Mouse (Mus musculus) lung, adult 18-20 months (tissue): Measurements from ENCODE around the gene Patl1.
"Not testable (repeated sequence)": the region's sequence is repeated elsewhere in the genome, so short reads cannot be mapped to it uniquely, and the experiment has no call there.

Experiments used
- DNase-seq, 2 experiments: peaks; one replicate each; pipeline ENCODE4 v3.0.0; 2022; ENCODE audit warnings: mixed read lengths in 2 of 2

Gene Patl1

DNA sequence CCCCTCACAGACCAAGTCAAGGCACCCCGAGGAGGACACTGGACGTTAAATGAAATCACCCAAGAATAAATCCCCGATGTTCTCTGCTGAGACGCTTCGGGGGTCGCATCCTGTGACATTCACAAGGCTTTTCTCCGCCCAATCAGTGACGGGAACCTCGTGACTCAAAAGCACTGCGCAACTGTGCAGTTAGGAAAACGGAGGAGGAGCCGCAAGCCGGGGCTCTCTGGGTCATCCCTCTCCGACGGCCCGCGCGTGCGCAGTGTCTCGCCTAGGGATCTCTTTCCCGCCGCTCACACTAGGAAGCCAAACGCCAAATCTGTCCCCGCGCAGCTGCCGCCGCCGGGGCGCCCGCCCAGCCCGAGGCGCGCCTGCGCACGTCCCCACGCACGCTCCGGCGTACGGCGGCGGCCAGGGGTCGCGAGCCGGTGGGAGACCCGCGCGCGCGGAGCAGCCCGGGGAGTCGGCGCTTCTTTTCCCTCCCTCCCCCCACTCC is at the start of gene Patl1:
TSS of gene Patl1 (plus strand) at position 363 of the 496 bp plus-strand sequence.
- DNase-seq = peak; percentile 99

DNA sequence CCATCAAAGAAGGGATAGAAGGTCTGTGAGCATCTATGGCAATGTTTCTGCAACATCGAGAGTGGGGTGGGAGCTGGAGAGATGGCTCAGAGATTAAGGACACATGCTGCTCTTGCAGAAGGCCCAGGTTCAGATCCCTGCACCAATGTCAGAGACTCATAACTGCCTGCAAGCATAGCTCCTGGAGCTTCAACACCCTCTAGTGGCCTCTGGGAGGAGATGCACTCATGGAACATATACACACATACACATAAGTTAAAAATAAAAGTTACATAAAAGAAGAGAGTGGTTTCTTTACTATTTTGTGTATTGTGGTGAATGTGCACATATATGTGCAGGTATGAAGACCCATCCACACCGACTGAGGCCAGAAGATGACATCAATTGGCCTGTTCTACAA is 44.4 kb upstream of the Patl1 start:
- no peak for DNase-seq

GRCm38 (mm10) chr19:11875006-11875405 is 37.2 kb upstream of the Patl1 start, which contains the start of gene Olfr1419:
TSS of gene Olfr1419 (minus strand) at chr19:11875106.
- no peak for DNase-seq

- DNase-seq = not testable (repeated sequence)
Measured at GRCm38 (mm10) chr19:11878404-11878803, 33.8 kb upstream of the Patl1 start.

GRCm38 (mm10) chr19:11886265-11886664 is 25.9 kb upstream of the Patl1 start, which contains the start of gene Olfr1420:
TSS of gene Olfr1420 (plus strand) at chr19:11886565.
- no peak for DNase-seq

- no peak for DNase-seq
Measured at GRCm38 (mm10) chr19:11911021-11911420, 1.2 kb upstream of the Patl1 start.

DNA sequence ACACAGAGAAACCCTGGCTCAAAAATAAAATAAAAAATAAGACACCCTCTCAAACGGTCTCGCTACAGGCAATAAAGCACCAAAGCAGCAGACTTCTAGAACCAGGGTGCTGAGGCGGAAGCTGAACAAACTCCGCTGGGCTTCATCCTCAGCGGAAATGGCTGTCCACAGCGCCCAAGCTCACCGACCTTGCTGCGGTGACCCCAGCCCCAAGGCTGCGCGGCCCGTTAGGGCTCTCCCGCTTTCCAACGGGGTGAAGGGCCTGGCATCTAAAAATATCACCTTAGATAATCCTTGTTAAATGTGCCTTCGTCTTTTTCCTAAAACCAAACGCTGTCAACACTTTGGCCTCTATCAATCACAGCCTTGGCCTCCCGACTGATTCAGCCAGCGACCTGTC is 596 bp upstream of the Patl1 start:
- DNase-seq = peak in 1 of 2 experiments; percentile 18

DNA sequence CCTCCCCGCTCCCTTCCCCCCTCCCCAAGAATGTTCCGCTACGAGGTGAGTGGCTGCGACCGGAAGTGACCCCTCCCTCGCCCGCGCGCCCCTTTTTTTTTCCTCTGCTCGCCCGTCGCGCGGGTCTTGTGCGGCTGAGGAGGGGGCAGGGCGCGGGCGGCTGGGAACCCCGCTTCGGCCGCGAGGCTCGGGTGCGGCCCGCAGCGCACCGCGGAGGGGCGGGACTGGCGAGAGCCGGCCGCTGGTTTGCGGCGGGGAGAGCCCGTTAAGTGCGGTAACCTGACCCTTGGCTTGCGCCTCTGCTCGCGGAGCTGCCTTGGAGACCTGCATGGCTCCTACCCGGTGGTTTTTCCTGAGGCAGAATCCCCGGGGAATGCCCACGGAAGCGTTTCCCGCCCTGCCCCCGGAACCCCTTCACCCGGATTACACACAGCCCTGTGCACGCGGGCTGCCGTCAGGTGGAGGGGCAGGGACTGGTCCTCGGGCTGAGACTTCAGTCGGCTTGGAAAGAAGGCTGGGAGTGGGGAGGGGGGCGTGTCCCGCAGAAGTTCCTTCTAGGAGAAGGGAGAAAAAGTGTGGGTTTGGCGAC is 428 bp downstream of the Patl1 start:
- peak; percentile 64 to 69 for DNase-seq

GRCm38 (mm10) chr19:11915804-11916203 is 3.6 kb downstream of the Patl1 start:
- peak in 1 of 2 experiments; percentile 42 for DNase-seq

DNA sequence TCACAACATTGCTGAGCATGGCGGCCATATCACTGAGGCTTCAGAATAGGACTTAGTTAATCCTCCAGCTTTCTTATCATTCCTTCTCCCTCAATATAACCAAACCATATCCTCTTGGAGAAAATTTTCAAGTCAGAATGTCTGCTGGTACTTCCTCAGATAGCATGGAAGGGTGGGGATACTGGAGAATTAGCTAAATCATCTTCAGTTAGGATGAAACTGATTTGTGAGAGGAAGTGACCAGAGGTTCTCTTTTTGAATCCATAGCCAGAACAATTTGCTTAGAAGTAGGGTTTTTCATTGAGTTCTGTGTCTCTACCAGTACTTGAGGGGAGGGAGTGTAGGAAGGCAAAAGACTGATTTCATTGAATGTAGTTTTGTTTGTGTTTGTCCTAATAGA is 9.9 kb downstream of the Patl1 start:
- DNase-seq = no peak

- not testable (repeated sequence) for DNase-seq
Measured at GRCm38 (mm10) chr19:11922515-11922914, 10.3 kb downstream of the Patl1 start.

DNA sequence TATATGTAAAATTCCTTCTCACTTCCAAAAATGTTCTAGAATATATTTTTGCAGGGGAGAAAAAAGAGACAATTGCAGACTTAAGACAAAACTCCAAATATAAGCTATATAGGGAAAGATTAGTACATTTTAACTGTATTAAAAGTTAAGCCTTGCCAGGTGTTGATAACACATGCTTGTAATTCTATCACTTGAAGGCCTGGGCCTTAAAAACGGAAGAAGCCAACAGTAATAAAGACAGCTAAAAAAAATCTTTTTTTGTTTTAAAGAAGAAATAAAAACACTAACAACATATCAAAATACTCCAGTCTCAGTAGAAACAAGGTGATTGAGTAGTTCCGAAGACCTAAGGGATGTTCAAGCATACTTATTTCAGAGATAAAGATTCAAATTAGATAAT is 14.2 kb downstream of the Patl1 start:
- no peak for DNase-seq

- DNase-seq = no peak
Measured at GRCm38 (mm10) chr19:11928025-11928748, 16.0 kb downstream of the Patl1 start.

- not testable (repeated sequence) for DNase-seq
Measured at GRCm38 (mm10) chr19:11946460-11946859, 34.3 kb downstream of the Patl1 start.

DNA sequence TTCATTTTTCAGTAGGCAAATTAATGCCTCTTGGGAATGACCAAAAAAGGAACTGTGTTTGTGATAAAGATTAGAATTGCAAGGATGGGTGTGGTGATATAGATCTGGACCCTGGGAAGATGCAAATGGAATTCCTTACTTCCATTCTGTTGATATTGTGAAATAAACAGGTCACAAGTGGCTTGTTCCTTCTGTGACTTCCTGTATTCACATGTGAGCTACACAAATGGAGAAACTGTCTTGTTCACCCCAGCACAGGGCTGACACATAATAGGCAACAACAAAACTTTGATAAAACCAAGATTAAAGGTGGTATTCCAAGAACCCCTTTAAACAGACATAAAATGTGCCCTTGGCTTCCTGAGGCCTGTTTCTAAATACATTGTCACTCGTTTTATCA is 37.7 kb downstream of the Patl1 start:
- no peak for DNase-seq

DNA sequence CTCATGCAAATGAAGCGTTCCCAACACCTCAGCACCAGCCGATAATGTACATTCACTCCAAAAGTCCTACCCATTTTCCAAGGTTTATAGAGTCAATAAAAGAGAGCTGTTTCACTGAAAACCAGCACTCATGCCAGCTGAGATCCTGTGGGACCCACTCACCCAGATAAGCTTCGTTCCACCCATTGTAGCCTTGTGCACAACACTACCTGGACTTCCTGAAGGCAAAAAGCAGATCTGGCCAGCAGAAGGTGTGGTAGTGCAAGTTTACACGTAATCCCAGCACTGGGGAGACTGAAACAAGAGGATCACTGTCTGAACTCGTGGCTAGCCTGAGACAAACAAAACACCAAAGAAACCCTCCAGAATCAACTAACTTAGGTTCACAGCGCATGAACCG is 38.5 kb downstream of the Patl1 start:
- no peak for DNase-seq

GRCm38 (mm10) chr19:11954206-11954605 is 42.0 kb downstream of the Patl1 start:
- DNase-seq = no peak

- DNase-seq = no peak
Measured at GRCm38 (mm10) chr19:11956636-11957035, 44.4 kb downstream of the Patl1 start.

DNA sequence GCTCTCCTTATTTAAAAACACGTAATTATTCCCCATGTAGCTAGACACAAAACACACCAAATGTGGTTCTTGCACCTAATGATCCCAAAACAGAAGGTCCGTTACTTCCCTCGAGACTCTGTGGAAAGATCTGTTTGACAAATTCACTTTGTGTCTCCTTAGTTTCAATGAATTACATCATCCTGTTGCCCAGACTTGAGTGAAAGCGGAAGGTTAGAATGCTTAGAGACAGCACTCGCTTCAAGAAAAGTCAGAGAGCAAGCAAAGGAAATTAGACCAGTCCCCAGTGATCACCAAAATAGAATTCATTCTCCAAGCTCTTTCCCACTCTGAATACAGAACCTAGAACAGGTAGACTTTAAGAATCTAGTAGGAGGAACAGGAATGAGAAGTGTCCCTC is 45.2 kb downstream of the Patl1 start:
- DNase-seq = no peak

GRCm38 (mm10) chr19:11957846-11958245 is 45.6 kb downstream of the Patl1 start:
- DNase-seq = no peak

GRCm38 (mm10) chr19:11964266-11964665 is 52.1 kb downstream of the Patl1 start:
- no peak for DNase-seq

GRCm38 (mm10) chr19:11965023-11965942 is 53.1 kb downstream of the Patl1 start, which contains the start of gene Osbp:
TSS of gene Osbp (plus strand) at chr19:11965941.
- peak; percentile 100 for DNase-seq

DNA sequence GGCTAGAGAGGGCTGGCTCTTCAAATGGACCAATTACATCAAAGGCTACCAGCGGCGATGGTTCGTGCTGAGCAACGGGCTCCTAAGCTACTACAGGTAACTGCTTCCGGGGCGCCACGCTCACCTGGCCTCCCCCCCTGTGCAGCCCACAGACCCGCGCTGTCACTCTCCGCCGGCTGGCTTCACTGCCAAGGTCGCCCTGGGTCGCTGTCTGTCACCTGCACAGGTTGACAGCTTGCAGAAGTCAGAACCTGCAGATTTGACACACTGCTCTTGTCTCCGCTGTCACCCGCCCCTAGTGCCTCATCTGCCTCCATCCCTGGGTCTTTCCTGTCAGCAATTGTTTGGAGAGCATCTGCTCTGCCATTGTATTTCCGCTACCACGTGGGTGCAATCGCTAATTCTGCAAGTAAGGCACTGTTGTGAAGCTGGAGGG is 54.0 kb downstream of the Patl1 start:
- DNase-seq = peak; percentile 36 to 50
